Mouse (Mus musculus) thymus, adult 2 months (tissue): ENCODE results near the gene Rbms3.

Experiments used
- CTCF ChIP-seq: fragments of 200-500 bp; IDR thresholded peaks from 2 replicates; pipeline ENCODE4 v1.5.1; 2012; ENCODE audit warnings: mild to moderate bottlenecking, control low read depth, low read length, moderate library complexity, borderline replicate concordance; ENCODE audit not compliant: control insufficient read depth, poor library complexity, insufficient read depth; ENCODE audit errors: extremely low read depth
- POLR2A ChIP-seq: fragments of 200-500 bp; IDR thresholded peaks from 2 replicates; pipeline ENCODE4 v1.6.1; 2012; ENCODE audit warnings: mild to moderate bottlenecking, low read length, control low read depth, moderate library complexity; ENCODE audit not compliant: control insufficient read depth, poor library complexity, insufficient read depth; ENCODE audit errors: extremely low read depth

GRCm38 (mm10) chr9:117423259-117423658 is 206.5 kb downstream of the Rbms3 start:
- TF ChIP-seq CTCF: no peak
- no peak for TF ChIP-seq POLR2A
